Mouse (Mus musculus) E14TG2a.4 (cell line): ENCODE data around the gene Cxcl13.

Experiments used
- CTCF ChIP-seq: conservative IDR thresholded peaks from 2 replicates; pipeline ENCODE4 v1.5.1; 2014; ENCODE audit warnings: low read length
- POU5F1 ChIP-seq: IDR thresholded peaks from 2 replicates; pipeline ENCODE4 v1.6.1; 2014; ENCODE audit warnings: low read length, borderline replicate concordance

- TF ChIP-seq CTCF = no peak
- TF ChIP-seq POU5F1 = no peak
Observed at GRCm38 (mm10) chr5:95924023-95924422, 32.7 kb upstream of the Cxcl13 start.
